Mouse (Mus musculus) neural tube, embryonic 10.5 days (tissue): Measurements from ENCODE around the gene Klhl5.

ENCODE experiments used
- DNase-seq: peaks from one replicate; pipeline ENCODE4 v3.0.0-alpha.2; 2017; ENCODE audit warnings: low spot score; ENCODE audit errors: extremely low spot score

Klhl5 gene

GRCm38 (mm10) chr5:65145499-65146101 is 38.3 kb downstream of the Klhl5 start:
- no peak for DNase-seq

GRCm38 (mm10) chr5:65146749-65147148 is 39.4 kb downstream of the Klhl5 start:
- DNase-seq: no peak

DNA sequence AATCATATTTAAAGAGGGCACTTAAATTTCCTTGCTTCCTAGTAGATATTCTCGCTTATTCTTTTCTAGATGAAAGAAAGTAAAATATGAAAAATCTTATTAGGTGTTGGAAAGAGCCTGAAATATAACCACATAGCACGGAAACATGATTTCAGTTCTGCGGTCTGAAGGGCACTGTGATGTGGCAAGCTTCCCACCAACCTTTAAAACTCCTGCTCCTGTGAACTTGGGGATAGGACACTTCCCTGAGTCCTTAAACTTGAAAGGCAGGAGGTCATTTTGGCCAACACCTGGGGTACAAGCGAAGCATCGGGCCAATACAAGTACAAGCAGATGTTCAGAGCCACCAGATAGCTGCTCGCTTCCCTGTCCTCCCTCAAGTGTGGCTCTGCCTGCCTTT is 42.4 kb downstream of the Klhl5 start:
- DNase-seq: no peak

DNA sequence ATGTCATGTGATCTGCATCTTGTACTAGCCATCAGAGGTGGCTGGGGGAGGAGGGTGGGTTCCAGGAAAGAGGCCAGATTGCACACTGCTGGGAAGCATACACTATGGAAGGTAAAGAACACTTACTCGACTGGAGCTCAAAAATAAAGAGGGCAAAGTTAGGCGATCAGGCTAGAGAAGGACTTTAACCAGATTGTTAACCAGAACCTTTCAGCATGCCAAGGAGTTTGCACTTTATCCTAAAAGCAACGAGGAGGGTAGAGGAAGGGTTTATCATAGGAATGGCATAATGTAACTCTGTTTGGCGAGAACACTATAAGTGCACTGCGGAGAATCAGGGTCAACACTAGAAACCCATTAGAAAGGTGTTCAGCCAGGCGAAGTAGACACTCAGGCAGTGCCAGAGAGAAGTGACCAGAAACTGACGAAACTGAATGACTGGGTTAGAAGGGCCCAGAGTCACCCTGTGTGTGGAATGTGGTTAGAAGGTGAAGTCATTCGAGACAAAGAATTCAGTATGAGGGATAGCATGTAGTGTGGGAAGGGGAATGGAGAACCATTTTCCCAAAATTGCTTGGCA is 43.1 kb downstream of the Klhl5 start:
- no peak for DNase-seq

DNA sequence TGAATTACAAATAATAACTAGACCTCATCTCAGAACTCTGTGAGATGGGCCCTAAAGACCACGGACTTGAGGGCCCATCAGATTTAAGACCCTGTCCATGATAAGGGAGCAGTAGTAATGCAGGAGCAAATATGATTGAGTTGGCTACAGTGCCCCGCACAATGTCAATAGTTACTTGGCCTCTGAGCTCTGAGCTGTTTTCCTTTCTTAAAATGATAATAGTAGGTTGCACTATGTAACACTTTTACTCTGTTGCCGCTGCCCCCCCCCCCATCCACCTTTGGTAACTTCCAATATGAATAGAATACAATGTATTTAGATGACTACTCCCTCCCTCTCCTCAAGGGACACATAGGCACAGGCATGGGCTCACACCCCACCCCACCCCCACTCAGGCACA is 43.9 kb downstream of the Klhl5 start:
- DNase-seq: no peak

DNA sequence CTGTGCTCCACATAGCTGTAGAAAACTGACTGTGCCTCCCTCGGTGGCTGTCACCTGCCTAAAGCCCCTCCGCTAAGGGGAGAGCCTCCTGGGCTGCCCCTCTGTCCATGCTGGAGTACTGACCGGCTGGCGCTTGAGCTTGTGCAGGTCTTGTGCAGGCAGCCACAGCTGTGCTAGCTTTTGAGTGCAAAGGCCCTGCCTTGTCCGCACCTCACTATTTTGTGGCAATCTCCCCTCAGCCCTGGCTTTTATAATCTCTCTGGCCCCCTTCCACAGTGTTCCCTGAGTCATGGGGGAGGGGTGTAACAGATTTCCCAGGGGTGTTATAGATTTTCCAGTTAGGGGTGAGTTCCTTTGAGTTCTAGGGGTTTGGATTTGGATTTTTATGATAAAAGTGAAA is 44.4 kb downstream of the Klhl5 start:
- DNase-seq: no peak

DNA sequence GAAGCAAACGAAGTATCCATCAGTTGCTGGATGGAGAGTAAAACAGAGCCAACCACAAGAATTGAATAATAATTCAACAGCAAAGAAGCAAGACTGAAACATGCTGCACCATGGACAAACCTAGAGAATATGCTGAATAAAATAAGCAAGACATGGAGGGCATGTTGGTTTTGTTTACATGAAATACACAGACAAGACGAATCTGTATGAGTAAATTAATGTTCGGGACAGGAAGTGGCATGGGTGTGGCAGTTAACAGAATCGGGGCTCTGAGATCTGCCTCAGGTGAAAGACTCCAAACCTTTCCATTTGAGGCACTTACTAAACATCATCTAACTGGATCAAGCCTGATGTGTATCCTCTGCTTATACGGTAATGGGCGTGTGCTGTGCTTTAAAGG is 46.9 kb downstream of the Klhl5 start:
- DNase-seq: no peak

DNA sequence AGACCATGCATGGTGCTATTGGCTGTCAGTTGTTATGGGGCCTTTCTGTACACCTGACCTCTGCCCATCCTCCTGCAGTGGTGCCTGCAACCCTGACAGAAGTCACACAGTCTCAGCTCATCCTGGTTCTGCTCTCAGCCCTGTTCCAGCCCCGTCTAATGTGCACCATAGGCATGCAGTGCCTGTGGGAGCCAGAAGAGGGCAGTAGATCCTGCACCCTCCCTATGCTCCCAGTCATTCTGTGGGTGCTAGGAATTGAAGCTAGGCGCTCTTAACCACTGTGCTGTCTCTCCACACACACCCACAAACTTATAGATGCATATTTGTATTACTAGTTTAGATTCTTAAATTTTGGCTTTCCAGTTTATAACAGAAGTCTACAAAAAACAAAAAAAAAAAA is 49.5 kb downstream of the Klhl5 start:
- DNase-seq: no peak

DNA sequence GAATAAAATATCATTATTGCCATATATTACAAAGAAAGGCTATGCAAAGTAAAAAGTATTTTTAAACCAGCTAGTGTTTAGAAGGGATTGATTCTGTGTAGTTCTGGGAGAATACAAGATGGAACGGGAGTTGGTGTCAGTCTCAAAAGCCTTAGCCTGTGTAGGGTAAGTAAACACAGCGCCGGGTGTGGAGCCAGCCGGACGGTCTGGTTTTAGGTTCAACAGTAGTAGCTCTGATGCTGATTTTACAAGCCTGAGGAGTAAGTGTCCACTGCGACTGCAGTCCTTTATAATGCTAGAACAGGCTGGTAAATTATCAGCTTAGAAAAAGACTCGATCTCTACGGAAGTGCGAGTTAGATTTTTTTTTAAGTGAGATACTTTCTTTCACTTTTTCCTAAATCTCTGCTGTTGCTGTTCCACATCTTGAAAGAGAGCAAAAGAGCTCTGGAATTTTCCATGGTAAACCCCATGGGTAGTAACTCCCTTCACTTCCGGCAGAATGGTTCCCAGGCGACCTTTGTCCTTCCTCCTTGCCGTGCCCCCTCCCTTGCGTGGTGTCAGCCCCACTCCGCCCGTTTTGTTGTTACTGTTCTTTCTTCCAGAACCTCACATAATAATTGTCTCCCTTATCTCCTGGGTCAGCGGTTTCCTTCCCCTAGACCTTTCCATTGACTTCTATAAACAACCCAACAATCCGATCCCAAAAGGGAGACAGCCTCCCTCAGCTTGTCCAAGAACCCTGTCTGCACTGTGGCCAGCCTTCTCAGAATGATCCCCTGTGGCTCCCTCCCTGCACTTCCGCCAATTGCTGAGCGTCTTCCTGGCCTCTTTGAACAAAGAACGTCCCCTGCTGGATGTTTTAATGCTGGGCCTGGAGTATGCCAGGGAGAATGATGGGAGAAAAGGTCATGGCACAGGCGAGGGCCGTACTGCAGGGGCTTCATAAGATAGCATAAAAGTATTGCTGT is 50.4 kb downstream of the Klhl5 start:
- DNase-seq: no peak

DNA sequence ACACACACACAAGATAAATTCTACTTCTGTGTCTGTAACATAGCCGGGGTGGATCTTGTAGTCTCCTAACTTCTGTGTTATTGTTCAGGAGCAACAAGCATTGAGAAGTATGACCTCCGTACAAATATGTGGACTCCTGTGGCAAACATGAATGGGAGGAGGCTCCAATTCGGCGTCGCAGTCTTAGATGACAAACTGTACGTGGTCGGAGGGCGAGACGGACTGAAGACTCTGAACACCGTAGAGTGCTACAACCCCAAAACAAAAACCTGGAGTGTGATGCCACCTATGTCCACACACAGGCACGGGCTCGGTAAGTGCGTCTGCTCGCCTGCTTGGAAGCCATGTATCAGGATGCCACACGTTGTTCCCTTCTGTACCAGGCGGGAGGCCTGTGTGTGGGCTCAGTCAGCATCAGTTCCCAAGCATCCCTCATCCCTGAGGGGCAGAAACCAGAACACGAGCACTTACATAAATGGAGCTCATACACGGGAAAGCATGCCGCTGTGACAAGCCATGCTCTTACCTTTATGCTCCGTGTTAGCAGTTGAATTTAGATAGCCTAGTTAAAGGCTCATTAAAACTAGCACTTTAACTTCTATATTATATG is 51.5 kb downstream of the Klhl5 start:
- DNase-seq: no peak

- no peak for DNase-seq
These were observed 55.7 kb downstream of the Klhl5 start for GRCm38 (mm10) chr5:65163001-65163400.

DNA sequence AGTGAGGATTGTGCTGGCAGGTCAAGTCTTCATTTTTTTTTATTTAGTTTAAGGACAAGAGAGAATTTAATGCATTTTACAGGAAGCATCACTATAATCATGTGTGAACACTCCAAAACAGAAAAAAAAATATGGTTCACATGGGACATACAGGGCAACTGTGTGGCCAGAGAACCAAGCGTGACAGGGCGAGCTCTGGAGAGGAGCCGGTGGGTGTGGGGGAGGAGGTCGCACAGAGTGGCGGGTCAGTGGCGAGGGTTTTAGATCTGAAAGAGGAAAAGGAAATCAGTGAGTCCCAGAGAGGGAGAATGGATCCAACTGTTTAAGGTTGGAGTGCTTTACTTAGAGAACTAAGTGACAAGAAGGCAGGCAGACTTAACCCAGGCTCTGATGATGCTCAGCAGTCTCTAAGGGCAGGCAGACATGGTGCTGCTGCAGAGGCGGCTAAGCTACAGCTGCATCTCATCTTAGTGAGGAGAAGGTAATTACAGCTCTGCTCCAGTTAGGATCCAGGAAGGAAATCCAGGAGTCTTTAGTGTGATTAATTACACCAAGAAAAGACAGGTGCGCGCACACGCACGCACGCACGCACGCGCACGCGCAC is 56.3 kb downstream of the Klhl5 start:
- no peak for DNase-seq

GRCm38 (mm10) chr5:65170206-65170605 is 62.9 kb downstream of the Klhl5 start:
- no peak for DNase-seq

- DNase-seq: no peak
These were observed 67.9 kb downstream of the Klhl5 start for GRCm38 (mm10) chr5:65175035-65175917.

- no peak for DNase-seq
These were observed 68.7 kb downstream of the Klhl5 start for GRCm38 (mm10) chr5:65175918-65176484.

DNA sequence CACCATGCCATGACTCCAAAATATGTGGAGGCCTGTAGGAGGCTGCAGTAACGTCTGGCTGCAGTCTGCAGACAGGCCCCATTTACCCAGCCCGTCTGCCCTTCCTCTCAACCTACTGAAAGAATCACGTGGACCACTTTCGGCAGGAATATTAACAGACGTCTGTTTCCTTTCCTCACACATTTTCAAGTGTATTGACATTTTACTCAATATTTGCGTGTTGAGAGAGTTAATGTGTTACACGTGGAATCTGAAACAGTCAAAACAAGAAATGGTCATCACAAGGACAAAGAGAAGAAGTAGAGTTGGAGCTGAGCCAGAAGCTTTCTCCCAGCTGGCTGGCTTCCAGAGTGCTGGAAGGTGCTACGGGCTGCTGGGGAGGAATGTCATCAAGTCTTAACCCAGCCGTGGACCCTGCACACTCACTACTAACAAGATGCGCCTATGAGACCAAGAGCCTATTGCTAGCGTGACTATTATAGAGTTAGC is 69.7 kb downstream of the Klhl5 start:
- DNase-seq: no peak

DNA sequence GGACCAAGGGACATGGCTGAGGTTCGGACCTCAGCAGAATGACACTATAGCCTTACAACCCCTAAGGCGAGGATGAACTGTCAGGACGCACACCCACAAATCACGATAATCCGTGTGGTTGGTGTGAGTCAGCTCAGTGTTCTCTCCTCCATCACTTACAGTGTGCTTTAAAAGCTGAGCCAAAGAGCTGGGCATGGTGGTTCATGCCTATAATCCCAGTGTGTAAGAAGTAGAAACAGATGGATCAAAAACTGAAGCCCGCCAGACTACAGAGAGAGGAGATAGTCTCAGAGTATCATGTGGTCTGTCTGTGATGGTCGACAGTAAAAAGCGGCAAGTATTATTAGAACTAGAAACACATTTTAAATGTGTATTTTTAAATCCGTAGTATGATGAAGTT is 71.1 kb downstream of the Klhl5 start:
- DNase-seq: no peak

DNA sequence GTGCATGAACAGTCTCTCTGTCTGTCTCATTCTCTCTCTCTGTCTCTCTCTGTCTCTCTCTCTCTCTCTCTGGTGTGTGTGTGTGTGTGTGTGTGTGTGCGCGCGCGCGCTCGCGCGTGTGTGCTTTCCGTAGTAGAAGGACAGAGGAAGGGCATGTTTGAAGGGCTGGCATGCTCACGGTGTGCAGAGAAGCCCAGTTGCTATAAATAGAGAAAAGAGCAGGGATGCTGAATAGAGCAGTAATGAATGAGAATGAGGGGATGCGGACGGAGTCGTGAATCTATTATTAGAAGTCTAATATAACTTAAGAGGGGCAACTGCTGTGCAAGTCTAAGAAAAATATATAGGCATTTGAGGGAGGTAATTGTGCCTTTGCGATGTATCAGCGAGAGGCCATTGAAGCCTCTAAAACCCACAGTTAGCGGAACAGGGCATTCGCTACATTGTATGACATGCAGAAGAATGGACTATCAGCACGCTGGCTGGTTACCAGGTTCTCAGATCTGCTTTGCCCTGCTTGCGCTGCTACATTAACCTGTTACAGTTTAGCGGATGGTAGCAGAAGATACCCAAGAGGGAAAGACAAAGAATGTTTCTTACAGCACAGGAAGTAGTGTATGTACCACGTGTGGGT is 73.9 kb downstream of the Klhl5 start:
- no peak for DNase-seq

- no peak for DNase-seq
These were observed 74.4 kb downstream of the Klhl5 start for GRCm38 (mm10) chr5:65181794-65182169.

GRCm38 (mm10) chr5:65182268-65182667 is 74.9 kb downstream of the Klhl5 start:
- no peak for DNase-seq
